Mouse (Mus musculus) 3134 (cell line): ENCODE results near the gene Sparcl1.

Experiments used
- DNase-seq: peaks from one replicate; pipeline ENCODE4 v3.0.0-alpha.2; 2011; ENCODE audit warnings: low spot score; ENCODE audit not compliant: insufficient read length; ENCODE audit errors: extremely low read depth

The Sparcl1 gene

DNA sequence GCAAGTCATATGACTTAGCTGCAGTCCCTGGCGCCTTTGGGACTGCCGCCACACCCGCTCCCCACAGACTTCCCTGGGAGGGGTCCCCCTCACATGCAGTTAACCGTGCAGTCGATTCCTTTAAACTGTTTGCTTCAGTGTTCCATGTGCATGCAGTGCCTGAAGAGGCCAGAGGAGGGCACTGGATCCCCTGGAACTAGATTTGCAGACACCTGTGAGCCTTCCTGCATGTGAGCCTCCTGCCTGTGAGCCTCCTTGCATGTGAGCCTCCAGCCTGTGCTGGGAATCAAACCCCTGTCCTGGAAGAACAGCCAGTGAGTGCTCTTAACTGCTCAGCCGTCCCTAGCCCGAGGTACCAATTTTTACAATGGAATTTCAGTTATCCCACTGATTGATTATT is 44.8 kb downstream of the Sparcl1 start:
- no peak for DNase-seq

DNA sequence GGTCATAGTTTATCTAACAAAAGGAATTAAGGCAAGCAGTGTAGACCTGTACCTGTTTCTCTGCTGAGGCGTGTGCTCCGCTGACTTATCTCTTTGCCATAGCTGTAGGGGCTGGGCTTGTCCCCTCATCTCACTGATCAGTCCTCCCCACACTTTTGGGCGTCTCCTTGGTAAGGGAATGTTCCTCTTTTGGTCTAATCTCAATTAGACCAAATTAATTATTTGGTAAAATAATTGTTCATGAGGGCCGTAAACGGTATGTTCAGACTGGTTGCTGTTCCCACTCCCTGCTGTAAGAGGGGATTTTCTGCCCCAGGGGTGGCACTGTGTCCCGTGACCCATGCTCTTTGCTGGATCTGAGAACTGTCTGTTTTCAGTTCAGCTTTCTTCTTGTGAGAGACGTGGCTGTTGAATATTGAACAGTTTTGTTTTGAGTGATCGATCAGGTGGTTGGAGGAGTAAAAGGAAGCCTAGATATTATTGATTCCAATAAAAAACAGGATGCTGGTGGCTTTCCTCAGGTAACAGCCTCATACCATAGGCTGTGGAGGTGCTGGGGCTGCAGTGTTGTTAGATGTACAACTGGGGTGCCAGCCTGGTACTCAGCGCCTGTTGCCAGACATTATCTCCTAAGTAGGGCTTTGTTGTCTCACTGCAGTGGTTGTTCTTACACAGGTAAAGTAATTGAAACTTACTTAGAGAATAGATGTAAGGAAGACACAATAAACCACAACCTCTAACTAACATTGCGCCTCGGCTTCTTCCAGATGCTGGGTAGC is 50.6 kb downstream of the Sparcl1 start:
- no peak for DNase-seq

DNA sequence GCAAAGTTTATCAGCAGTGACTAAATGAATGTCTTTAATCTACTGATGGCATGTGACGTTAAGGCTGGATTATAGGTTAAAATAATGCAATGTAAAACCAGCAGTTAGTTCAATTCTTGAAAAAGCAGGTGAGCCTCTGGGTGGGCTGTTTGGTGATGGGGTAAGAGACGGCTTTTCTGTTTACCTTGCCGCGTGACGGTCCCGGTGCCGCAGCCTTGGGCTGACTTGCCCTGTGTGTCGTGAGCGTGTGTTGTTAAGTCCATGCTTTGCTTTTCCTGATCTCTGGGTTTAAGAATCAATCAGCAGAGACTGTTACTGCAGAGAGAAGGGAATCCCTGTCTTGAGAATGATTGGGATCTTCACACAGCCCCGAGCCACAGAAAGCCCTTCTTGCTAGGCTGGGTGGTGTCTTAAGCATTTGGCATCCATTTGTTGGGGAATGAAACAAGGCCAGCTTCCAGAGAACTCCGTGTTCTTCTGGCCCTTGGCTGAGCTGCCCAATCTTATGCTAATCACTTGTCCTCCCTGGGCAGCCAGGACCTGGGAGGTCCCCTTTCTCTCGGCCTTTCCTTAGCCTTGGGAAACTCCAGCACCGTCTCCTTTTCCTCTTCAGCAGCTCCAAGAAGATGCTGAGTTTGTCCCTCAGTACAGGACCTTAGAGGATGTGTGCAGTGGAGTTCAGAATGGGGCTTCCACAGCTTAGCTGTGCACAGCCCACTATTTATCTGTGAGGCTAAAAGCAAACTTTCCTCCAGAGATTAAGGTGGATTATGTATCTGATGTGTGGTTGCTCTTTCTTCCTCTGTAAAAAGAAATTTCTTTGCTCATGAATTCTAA is 51.4 kb downstream of the Sparcl1 start:
- no peak for DNase-seq

DNA sequence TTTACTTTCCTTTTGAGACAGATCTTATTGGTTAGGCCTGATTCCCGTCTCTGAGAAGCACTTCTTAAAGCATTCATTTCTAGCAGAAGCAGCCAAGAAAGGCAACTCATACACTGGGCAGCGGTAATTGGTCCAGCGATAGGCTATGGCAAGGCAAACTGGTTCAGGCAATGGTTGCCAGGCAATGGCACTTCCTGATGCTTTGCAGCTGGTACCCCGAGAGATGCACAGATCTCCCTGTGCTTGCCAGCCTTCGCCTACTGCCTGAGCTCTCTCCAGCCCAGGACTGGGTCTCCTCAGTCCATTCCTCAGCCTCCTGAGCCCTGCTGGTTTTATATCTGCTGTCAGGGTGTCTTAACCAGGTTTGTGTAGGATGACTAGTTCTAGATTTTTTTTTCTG is 53.1 kb downstream of the Sparcl1 start:
- DNase-seq: no peak

DNA sequence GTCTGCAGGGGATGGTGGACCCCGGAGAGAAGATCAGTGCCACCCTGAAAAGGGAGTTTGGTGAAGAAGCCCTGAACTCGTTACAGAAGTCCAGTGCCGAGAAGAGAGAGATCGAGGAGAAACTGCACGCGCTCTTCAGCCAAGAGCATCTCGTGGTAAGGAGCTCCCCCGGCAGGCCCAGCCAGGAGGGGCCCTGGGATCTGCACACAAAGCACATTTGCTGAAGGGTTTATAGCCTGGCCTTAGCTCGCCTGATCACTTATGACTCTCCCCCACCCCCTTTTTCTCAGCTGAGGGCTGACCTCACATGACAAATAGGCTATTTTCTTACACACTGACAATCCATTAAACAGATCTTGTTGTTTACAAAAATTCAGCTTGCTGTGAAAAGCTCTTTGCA is 53.9 kb downstream of the Sparcl1 start:
- DNase-seq: no peak

GRCm38 (mm10) chr5:104058021-104058420 is 55.5 kb downstream of the Sparcl1 start:
- peak; percentile 42 for DNase-seq

GRCm38 (mm10) chr5:104056295-104056694 is 57.2 kb downstream of the Sparcl1 start:
- DNase-seq: peak; percentile 54

DNA sequence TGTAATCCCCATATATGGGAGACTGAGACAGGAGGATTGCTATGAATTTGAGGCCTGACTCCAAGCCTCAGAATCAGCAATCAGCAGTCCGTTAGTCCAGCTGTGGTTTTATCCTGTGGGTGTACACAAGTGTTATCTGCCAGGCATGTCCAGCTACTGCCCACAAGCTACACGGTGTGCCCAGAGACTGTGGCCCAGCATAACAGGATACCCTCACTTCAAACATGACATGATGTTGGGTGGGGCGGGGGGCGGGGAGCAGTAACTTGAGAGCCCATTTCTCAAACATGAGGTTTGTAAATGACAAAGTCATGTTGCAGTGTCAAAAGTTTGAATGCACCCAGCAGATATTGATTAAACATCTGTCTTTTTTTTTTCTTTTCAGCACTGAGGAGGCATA is 57.7 kb downstream of the Sparcl1 start:
- peak; percentile 55 for DNase-seq

DNA sequence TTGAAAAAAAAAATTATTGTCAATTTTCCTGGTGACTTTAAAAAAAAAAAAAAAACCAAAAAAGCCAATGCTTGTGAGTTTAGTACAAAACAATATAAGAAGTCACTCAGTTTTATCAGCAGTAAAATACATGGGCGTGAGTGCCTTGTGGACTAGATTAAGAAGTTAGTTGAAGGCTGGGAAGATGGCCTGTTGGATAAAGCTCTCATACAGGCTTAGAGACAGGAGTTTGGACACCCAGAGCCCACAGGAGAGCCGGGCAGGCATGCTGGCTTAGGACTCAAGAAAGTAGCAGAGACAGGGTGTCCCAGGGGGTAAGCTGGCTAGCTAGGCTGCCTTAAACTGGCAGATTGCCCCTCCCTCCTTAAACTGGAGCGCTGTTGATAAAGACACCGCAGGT is 58.6 kb downstream of the Sparcl1 start:
- no peak for DNase-seq

GRCm38 (mm10) chr5:104052956-104053355 is 60.6 kb downstream of the Sparcl1 start:
- no peak for DNase-seq

DNA sequence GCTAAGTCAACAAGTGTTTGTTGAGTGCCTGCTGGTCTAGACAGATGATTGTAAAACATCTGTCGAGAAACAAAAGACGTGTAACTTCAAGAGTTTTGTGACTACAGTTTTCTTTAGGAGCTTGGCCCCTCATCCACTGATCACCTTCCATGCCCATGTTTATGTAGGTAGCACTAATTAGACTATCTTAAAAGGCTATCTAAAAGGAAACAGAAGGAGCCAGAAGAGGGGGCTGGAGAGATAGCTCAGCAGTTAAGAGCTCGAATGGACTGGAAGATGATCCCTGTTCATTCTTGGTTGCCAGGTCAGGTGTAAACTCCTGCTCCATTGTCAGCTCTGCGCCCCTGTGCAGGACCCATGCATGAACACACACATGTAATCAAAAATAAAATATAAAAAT is 65.4 kb downstream of the Sparcl1 start:
- DNase-seq: no peak

DNA sequence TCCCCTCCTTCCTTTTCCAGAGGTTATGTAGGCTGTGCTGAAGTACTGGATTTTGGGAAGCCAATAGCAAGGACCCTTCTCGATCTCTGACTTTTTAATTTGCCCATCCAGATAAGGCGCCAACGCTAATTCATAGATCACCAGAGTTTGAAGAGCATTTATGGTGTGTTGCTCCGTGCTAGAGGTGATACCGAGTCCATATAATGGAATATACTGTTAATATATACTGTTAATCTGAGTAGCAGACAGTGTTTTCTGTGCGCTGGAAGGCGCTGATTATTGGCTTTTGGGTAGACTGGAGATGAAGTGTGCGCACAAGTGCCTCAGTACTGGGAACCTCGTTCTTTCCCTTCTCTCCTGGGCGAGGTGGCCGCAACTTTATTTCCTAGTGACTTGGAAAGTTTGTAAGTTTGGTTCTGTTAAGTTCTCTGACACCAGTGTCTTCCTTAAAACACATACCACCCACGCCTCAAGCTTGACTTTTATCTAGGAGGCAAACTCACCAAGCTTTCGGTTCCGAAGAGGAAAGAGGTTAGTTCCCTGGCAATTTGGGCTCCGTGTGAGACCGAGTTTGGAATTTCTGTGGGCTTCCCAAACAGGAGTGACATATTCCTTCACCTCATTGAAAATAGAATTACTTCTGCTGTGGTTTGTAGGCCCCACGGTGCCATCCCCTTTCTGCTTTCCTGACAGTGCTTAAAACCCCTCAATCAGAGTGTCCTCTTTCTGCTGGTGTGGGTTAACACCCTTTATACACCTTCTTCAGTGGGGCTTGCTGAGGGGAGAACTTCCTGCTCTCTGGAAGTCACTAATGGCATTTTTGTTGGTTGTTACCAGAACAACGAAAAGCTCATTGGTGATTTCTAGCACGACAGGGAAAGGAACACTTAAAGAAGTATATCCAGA is 66.1 kb downstream of the Sparcl1 start:
- DNase-seq: no peak

- peak; percentile 99 for DNase-seq
Observed at GRCm38 (mm10) chr5:104046256-104047199, 67.0 kb downstream of the Sparcl1 start, which contains the start of gene Nudt9. Gene Nudt9 (plus strand): TSS chr5:104046306.

- DNase-seq: no peak
Observed at GRCm38 (mm10) chr5:104043704-104044103, 69.8 kb downstream of the Sparcl1 start.

GRCm38 (mm10) chr5:104042906-104043305 is 70.6 kb downstream of the Sparcl1 start:
- no peak for DNase-seq

- DNase-seq: no peak
Observed at GRCm38 (mm10) chr5:104039154-104039932, 74.2 kb downstream of the Sparcl1 start.

GRCm38 (mm10) chr5:104036686-104037085 is 76.8 kb downstream of the Sparcl1 start:
- DNase-seq: no peak

DNA sequence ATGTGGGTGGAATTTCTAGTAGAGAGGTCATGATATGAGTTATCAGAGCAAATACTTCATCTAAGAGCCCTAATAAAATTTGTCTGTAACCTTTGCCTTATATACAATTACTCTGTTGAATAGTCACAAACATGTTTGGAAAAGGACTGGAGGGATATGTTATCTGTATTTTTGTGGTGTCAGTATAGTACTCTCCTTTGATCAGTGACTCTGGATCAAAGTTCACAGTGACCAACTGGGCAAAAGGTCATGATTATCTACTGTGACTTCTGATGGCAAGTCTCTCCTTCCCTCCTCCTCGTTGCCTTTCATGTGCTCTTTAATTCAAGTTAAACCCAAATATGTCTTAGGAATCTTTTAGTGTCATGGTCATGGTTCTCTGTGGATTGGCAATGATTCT is 77.7 kb downstream of the Sparcl1 start:
- DNase-seq: no peak

- no peak for DNase-seq
Observed at GRCm38 (mm10) chr5:104035066-104035465, 78.5 kb downstream of the Sparcl1 start.
